Mouse (Mus musculus): ENCODE results near the gene Eif5a.
"Not testable (repeated sequence)": the region's sequence is repeated elsewhere in the genome, so short reads cannot be mapped to it uniquely, and the experiment has no call there.

Gene Eif5a

DNA sequence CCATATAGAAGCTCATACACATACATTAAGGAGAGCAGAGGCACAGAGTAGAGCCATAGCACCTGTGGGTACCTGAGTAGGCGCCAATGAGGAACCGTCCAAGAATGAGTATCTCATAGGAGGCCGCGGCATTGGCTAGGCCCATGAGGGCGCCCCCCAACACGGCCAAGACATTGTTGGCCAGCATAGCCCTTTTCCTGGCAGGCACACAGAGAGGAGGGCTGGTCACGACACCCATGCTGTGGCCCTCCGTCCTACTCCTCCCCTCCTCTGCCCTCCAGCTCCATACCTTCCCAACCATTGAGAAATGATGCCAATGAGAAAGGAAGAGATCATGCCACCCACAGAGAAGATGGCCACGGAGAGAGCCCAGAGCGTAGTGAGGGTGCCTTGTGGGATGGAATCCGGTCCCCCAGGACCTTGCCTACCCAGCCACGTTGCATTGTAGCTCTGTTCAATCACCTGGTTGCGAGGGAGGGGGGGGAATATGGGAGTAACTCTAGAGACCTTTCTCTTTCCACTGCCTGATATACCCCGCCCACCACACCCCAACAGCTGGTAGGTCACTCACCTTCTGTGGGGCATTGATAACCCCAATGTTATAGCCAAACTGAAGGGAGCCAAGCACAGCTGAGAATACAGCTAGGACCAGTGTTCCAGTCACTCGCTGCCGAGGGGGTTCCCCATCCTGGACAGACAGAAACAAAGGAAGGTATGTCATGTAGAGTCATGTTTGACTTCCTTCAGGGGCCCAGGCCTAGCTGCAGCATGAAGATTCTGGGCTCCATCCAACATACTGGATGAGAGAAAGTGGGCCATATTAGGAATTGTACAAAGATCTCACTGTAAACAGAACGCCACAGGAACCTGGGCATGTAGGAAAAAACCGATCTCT, 24.5 kb upstream of the Eif5a start:
- DNase-seq (ENCODE audit: low spot score) = no peak

DNA sequence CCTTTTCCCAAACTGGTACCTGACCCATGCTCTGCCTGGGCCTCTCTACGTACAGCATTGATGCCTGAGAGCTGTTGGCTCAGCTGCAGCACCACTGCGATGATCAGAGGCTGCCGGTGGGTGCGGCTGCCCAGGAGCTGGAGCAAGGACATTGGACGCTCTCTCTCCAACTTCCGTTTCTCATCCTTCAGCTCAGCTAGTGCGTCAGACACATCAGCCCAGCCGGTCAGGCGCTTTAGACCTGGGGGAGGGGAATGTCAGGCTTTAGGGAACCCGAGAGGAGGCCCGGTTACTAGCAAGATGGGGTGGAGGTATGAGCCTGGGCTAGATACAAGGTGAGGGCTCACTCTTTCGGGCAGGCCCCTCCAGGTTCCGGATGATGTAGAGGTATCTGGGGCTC, 23.5 kb upstream of the Eif5a start:
- DNase-seq (ENCODE audit: low spot score) = no peak

DNA sequence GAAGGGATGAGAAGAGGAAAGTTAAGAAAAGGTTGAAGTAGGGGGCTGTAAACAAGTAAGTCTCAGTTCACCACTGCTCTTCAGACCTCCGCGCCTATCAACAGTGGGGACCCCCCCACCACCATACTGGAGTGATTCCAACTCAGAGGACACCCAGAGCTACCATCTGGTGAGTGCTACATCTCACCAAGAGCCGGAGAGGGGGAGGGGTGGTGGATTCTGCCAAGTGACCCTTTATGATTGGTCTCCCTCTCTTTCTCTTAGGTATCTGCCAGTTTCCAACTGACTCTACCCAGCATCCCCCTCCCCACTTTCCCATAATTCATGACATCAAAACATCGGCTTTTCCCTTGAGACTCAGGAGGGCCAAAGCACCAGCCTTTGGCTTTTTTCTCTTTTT, 19.2 kb upstream of the Eif5a start:
- DNase-seq (ENCODE audit: low spot score) = no peak

DNA sequence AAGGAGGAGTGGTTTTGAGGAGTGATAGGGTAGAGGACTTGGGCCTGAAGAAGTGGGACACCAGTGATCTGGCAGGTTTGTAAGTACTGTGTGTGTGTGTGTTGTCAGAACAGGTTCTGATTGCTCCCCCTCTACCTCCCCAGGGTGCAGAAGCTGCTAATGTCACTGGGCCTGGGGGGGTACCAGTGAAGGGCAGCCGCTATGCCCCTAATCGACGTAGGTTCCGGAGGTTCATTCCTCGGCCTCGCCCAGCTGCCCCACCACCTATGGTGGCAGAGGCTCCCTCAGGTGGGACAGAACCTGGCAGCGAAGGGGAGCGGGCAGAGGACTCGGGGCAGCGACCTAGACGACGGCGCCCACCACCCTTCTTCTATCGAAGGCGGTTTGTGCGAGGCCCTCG, 18.0 kb upstream of the Eif5a start:
- DNase-seq (ENCODE audit: low spot score) = no peak

DNA sequence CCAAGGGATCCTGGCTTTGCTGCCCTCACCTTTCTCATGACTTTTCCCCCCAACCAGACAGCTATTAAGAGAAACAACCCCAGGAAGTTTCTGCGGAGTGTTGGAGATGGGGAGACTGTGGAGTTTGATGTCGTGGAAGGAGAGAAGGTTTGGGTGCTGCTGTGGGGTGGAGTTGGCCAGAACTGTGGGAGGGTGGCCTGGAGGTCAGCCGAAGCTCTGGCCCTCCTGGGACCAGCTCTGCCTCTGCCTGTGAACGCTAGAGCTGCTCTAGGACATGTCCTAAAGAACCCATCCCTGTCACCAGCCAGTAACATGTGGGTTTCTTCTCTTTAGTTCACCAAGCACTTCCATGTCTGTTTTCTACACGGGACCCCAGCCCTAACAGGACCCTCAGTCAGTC, 17.4 kb upstream of the Eif5a start:
- DNase-seq (ENCODE audit: low spot score) = no peak

DNA sequence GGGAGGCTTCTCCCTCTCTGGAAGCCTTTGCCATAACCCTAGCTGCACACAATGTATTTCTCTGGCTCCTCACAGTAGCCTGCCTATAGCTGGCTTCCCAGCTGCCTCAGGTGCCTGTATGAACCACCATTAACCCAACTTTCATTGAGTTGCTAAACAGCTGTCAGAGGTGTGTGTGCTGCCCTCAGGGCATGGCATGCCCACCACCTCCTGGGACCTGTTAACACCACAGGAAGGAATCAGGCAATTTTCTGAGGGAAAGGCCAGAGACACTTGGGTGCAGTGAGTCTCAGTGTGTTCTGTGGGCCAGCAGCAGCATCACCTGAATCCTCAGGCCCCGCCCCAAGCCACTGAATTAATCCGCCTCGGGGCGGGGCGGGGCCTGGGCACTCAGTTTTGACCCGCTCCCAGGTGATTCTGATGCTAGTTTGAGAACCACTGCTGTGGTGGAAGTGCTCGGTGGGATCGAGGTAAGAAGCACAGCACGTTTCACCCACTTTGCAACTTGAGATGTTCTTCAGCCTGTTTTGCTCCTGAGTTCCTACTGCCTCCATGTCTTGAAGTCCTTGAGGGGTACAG, 16.7 kb upstream of the Eif5a start:
- DNase-seq (ENCODE audit: low spot score) = no peak

DNA sequence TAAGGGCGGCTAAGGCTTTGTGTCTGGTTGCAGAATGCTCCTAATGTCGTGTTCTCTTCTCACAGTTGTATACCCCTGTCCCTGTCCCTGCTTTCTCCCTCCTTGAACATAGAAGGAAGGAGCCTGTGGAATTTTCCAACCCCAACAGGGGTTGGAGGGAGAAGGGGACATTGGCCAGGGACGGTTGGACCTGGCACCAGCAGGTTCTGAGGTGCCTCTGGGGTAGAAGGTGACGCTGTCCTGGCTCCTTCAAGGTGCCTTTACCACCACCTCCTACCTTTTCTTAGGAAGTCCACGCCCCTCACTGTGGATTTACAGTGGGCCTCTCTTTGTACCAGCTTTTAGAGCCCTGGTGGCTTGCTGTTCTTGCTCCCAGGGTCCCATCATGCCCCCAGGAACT, 16.1 kb upstream of the Eif5a start:
- DNase-seq (ENCODE audit: low spot score) = no peak

DNA sequence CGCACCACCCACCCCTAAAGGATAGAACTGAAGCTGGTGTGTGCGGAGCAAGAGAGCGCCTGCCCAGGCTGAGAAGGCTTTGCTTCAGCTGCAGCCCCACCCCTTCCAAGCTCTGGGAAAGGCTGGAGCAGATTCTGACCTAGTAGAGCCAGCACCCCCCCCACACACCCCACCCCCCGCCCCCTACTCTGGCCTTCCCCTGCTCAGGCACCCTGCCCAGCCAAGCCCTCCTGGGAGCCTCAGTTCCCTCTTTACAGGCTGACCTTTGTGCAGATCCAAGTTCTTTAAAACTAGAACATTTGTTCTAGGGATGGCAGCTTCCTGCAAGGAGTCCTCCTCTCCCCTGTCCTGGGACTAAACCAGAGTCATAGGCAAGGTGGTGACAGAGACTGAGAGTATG, 15.6 kb upstream of the Eif5a start:
- DNase-seq (ENCODE audit: low spot score) = no peak

DNA sequence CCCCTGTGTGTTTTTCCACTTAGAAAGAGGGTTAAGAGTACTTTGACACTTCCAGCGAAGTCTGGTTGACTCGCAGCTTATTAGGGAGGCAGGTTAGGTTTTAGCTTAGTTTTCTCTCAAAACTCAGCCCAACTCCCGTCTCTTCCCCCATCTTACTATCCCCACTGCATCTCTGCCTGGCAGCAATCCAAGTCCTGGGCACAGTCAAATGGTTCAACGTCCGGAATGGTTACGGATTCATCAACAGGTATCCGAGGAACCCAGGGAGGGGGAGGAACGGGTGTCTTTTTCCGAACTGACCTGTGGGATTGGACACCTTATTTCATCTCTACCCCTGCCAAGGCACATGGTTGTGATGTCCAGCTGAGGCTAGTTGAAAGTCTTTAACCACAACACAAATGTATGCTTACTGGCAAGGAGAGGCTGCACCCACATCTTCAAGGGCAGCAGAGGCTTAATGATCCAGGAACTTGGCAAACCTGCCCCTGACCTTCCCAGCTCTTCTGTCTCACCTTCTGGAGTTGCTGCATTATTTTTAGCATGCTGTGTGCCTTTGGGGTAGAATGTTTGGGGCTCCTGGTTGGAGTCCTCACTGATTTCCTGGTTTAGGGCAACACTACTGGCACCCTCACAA, 15.1 kb upstream of the Eif5a start:
- DNase-seq (ENCODE audit: low spot score) = no peak

DNA sequence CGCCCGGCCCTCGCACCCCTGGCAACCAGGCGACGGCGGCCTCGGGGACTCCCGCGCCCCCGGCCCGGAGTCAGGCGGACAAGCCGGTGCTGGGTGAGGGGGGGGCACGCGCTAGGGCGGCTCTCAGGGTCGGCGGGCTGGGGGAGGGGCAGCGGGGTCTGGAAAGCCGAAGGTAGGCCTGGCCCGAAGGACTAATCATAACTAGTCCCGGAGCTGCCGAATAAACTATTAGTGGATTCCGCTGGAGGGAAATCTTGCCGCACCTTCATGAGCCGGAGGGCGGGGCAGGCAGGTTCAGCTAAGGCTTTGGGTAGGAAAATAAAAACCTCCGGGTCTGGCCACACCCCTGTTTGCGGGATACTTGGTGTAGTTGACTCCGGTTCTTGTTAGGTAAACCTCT, 14.4 kb upstream of the Eif5a start:
- DNase-seq (ENCODE audit: low spot score) = no peak

DNA sequence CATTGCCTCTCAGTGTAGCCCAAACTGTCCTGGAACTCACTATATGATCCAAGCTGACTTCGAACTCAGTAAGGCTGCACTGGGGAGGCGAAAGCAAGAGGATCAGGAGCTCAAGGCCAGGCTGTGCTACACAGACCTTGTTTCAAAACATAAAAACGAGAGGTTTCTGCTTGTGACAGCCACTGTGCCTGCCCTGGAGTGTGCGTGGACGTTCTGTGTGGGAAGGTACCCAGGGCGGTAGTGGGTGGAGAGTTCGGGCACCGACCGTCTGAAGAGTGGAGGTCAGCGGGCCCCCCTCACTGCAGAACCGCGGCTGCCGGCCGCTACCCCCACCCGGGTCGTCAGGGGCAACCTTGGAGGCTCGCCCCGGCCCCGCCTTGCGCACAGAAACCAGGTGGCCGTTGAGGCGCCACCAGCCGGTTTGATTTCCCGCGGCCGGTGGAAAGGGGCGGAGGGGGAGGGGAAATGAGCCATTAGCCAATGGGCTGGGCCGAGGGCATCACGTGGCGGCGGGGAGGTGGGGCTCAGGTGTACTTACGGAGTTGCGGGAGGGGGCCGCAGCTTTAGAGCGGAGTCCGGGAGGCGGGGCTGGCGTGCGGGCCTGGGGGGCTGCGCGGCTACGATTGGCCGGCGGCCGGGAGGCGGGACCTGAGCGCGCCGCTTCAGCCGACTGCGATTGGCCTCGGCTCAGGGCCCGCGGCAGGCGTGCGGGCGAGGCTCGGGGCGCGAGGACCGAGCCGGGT, 13.6 kb upstream of the Eif5a start, which contains the start of gene Ybx2:
Gene Ybx2, plus strand, starts transcription at position 660 of the 743 bp plus-strand sequence.
- DNase-seq (ENCODE audit: low spot score) = peak; percentile 94

DNA sequence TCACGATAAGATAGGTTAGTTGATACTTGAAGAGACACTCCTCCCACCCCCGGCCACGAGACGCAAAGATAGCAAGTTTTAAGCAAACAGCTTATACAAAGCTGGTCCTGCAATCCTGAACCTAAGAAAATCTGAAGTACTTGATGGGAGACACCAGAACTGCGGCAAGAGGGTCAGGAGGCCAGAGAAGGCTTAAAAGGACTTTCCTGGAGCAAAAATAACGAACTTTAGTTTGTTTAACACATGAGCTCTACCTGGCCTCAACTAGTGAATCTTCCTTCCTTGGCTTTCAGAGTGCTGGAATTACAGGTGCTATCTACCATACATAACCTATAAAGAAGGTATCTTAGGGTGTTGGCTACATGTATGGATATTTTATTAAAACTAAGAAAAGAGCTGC, 12.9 kb upstream of the Eif5a start:
- no peak for DNase-seq (ENCODE audit: low spot score)

DNA sequence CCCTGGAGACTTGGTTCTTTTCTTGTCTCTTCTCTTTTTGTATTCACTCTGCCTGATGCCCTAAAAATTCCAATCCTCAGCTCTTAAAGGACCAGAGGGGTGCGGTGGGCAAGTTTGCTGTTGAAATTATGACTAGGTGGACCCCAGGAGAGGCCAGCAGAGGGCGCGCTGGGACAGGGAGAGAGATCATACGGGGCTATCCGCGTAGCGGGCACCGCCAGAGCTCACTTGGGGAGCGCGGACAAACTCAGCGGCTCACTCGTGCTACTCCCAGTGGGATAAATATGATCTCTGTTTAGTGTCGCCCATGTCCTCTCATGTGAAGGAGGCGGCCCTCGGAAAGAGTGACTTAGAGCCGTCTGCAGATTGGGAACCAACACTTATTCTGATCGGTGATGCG, 12.4 kb upstream of the Eif5a start:
- peak; percentile 95 for DNase-seq (ENCODE audit: low spot score)

DNA sequence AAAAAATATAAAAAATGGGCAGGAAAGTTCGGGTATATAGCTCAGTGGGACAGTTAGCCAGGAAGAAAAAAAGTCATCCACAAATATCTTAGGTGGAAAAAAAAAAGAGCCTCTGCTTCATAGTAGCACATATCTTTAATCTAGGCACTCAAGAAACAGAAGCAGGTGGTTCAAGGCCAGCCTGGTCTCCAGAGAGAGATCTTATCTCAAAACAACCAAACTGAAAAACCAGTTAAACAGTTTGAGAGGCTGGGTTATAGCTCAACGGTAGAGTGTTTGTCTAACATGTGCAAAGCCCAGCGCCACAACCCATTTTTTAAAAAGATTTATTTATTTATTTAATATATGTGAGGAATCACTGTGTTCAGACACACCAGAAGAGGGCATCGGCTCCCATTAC, 11.3 kb upstream of the Eif5a start:
- DNase-seq (ENCODE audit: low spot score) = no peak

DNA sequence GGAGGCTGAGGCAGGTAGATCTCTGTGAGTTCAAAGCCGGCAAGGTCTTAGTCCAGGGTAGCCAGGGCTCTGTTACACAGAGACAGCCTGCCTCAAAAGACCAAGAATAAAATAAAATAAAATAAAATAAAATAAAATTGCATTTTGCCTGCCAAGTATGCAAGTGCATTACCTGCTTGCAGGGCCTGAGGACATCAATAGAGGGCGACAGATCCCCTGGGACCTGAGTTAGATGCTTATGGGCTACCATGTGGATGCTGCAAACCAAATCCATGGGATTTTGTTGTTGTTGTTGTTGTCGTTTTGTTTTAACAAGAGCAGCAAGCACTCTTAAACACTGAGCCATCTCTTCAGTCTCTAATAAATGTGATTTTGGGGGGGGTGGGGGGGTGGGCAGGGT, 10.5 kb upstream of the Eif5a start:
- DNase-seq (ENCODE audit: low spot score) = no peak

DNA sequence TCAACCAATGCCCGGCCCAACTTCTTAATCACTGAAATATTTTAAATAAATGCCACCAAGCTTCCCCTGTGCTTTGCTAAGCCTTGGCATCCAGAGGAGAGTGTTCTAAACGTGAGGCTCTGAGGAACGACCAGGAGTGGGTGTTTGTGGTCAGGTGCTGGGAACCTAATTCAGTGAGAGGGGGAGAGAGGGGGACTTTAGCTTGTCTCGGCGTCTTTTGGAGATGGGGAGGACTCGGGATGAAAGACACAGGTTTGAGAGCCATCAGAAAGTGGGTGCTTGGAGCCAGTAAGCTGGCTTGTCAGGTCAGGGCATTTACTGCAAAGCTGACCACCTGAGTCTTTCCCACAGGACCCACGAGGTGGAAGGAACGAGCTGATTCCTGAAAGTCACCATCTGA, 10.0 kb upstream of the Eif5a start:
- DNase-seq (ENCODE audit: low spot score) = no peak

DNA sequence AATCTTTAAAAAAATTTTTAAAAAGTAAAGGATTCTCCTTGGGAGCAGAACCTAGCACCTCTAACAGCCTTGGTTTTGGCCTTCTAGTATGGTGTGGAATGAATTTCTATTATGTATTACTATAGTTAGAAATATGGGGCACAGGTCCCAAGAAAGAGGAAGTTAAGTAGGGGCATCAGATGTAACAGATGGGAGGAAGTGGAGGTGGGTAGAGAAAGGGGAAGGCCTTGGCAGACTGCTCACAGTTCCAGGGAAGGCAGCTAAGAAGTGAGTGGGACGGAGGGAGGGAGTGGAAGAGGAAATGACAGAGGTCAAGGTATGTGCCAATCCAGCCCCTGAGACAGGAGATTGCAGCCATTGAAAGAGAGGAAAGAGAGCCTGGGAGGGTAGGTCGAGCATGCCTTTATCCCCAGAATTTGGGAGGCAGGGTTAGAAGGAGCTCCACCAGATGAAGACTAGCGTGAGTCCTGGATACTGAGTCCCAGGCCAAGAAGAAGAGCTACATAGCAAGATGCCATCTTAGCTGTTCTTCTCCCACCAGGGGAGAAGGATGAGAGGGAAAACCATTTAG, 9.3 kb upstream of the Eif5a start:
- DNase-seq (ENCODE audit: low spot score) = no peak

DNA sequence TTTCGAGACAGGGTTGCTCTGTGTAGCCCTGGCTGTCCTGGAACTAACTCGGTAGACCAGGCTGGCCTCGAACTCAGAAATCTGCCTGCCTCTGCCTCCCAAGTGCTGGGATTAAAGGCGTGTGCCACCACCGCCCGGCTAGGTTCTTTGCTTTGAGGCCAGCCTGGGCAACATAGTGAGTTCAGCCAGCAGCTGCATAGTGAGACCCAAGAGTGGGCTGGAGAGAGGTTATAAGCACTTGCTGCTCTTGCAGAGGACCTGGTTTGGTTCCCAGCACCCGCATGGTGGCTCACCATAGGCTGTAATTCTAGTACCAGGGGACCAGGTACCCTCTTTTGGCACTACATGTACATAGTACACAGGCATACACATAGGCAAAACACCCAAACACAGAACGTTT, 8.4 kb upstream of the Eif5a start:
- not testable (repeated sequence) for DNase-seq (ENCODE audit: low spot score)

DNA sequence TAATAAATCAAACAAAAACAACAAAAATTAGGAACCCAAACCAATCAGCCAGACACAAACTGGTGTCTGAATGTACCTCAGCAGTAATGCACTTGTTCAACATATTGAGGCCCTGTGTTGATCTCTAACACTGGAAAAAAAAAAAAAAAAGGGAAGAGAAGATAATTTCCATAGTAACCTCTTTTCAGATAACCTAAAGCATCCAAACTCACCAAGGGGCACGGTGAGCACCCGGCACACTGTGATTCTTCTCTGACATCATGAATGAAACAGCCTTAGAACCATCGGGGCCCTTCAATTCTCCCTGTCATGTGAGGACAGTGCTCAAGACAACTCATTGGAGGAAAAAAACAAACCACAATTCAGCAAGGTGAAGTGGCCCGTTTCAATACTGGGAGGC, 8.0 kb upstream of the Eif5a start:
- no peak for DNase-seq (ENCODE audit: low spot score)

DNA sequence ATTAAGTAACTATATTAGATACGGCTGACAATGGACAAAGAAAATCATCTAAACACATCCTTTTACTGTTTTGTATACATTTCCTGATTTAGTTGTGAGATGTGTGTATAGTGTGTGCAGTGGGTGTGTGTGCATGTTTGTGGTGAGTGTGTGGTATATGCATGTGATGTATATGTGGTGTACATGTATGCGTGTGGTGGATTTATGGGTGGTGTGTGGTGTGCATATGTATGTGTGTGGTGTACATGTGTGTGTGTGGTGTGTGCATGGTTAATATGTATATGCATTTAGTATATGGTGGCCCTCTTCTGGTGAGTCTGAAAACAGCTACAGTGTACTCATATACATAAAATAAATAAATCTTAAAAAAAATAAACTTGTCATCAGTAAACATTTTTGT, 5.7 kb upstream of the Eif5a start:
- DNase-seq (ENCODE audit: low spot score) = no peak

DNA sequence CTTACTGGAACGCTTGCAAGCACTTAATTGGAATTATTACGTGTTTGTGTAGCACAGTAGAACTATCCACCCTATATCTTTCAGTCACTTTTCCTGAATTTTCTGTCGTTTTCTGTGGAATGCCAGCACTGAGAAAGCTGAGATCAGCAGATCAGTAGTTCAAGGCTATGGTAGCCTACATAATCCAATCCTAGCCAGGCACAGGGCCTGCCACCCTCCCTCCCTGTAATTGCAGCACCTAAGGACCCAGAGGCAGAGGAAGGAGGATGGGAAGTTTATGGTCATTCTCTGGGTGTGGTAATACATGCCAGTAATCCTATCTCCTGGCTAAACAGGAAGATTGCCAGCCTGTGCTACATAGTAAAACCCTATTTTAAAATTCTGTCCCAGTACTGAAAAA, 1.0 kb upstream of the Eif5a start:
- no peak for DNase-seq (ENCODE audit: low spot score)

DNA sequence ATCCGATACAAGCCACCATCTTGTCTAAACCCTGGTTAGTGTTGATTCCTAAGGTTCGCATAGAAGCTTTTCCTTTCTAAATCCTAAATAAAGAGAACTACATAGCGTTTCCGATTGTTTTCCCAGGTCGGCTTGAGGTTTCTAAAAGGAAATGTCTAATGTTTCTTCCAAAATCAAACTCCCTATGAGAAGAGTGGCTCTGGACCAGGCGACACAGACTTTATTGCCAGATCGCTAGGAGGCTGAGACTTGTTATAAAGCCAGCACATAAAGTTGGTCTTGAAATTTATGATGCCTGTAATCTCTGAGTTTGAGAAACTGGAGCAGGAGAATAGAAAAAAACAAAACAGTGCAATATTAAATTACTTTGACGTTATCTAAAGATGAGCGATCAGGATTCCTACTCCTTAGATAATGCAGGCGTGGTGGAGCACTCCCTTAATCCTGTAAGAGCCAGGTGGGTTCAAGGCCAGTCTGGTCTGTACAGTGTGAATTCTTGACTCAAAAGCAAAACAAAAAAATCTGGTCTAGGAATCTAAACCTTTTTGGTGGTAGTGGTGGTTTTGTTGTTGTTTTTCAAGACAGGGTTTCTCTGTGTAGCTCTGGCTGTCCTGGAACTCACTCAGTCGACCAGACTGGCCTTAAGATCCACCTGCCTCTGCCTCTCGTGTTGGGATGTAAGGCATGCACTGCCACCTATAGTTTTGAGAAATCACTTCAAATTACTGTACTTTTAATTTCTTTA, 426 bp upstream of the Eif5a start:
- no peak for DNase-seq (ENCODE audit: low spot score)
